Mouse (Mus musculus) intestine, postnatal 0 days (tissue): ENCODE measurements around the gene Dcaf10. TPM values are rescaled to one million over a fixed set of nuclear protein-coding genes. Genes with fewer than 3 reads are reported as not detected.
"Not testable (repeated sequence)": the region's sequence is repeated elsewhere in the genome, so short reads cannot be mapped to it uniquely, and the experiment has no call there.

Source experiments
- ATAC-seq: fragments of 200-750 bp; cut with Nextera tagmentation; 2 replicates; pipeline ENCODE4 v1.8.0; 2017; ENCODE audit warnings: mild to moderate bottlenecking, moderate TSS enrichment, moderate library complexity
- H3K27ac ChIP-seq: fragments of 300-500 bp; sonication (generic); 2 replicates; pipeline ENCODE4 v1.5.1; 2014; ENCODE audit warnings: mild to moderate bottlenecking, low read depth, low read length, moderate library complexity
- H3K27me3 ChIP-seq: fragments of 300-500 bp; sonication (generic); replicated peaks from 2 replicates; pipeline ENCODE4 v1.6.1; 2014; ENCODE audit warnings: low read length, mixed read lengths; ENCODE audit not compliant: control insufficient read depth, insufficient read depth
- H3K36me3 ChIP-seq: fragments of 300-500 bp; sonication (generic); 2 replicates; pipeline ENCODE4 v1.6.1; 2014; ENCODE audit warnings: mild to moderate bottlenecking, moderate library complexity; ENCODE audit not compliant: control insufficient read depth, insufficient read depth
- H3K4me1 ChIP-seq: fragments of 300-500 bp; sonication (generic); replicated peaks from 2 replicates; pipeline ENCODE4 v1.6.1; 2014; ENCODE audit warnings: antibody characterized with exemption, low read length, mixed read lengths; ENCODE audit not compliant: control insufficient read depth, insufficient read depth
- H3K4me2 ChIP-seq: fragments of 300-500 bp; sonication (generic); replicated peaks from 2 replicates; pipeline ENCODE4 v1.6.1; 2014; ENCODE audit warnings: low read depth, mild to moderate bottlenecking, moderate library complexity
- H3K4me3 ChIP-seq: fragments of 300-500 bp; sonication (generic); 2 replicates; pipeline ENCODE4 v1.5.1; 2014; ENCODE audit warnings: low read depth, low read length
- H3K9ac ChIP-seq: fragments of 300-500 bp; sonication (generic); 2 replicates; pipeline ENCODE4 v1.6.1; 2014; ENCODE audit warnings: mild to moderate bottlenecking, low read depth, low read length
- H3K9me3 ChIP-seq: fragments of 300-500 bp; sonication (generic); 2 replicates; pipeline ENCODE4 v1.6.1; 2016; ENCODE audit warnings: mixed run types; ENCODE audit not compliant: control insufficient read depth
- CTCF ChIP-seq: sonication (generic); IDR thresholded peaks from 2 replicates; pipeline ENCODE4 v1.5.1; 2016; ENCODE audit warnings: low read depth, mild to moderate bottlenecking, control low read depth, antibody characterized with exemption, moderate library complexity
- WGBS: fragments of 180-500 bp; shearing (Covaris S2); extraction: QIAGEN DNeasy Blood & Tissue Kit; methylation state at CpG from one replicate; pipeline ENCODE4 v1.1.7; 2014; 5-methylcytosine and 5-hydroxymethylcytosine counted together
- polyA plus RNA-seq: library from polyadenylated mRNA; unstranded; fragments of >200 nt; fragmentation: Nextera tagmentation; extraction: Ambion mirVana; gene quantifications from 2 replicates; pipeline ENCODE4 v1.2.1, GENCODE M21; 2015

Gene Dcaf10
- polyA plus RNA-seq, 1 experiment from 2014 or later: 9.8 TPM

- WGBS: 65% methylated on average over 11 of the region's 11 CpGs
- no peak for TF ChIP-seq CTCF
- H3K36me3 ChIP-seq: peaks cover 15% of the 10 kb centered on the region; the same call in 1 of the 2 replicates
- ATAC-seq: no peak
- no peak overlapping the region for H3K27ac ChIP-seq
- H3K4me1 ChIP-seq: no peaks in the 10 kb centered on the region
- H3K27me3 ChIP-seq: no peaks in the 10 kb centered on the region
- no peak overlapping the region for H3K9ac ChIP-seq
- no peak overlapping the region for H3K4me3 ChIP-seq
- H3K4me2 ChIP-seq: no peak overlapping the region
- no peaks in the 10 kb centered on the region for H3K9me3 ChIP-seq
These were observed 50.7 kb downstream of the Dcaf10 start for GRCm38 (mm10) chr4:45392572-45392971.

GRCm38 (mm10) chr4:45392994-45393393, 51.1 kb downstream of the Dcaf10 start:
- no peak overlapping the region for H3K27ac ChIP-seq
- no peaks in the 10 kb centered on the region for H3K27me3 ChIP-seq
- ATAC-seq: no peak
- H3K4me1 ChIP-seq: no peaks in the 10 kb centered on the region
- no peak overlapping the region for H3K9ac ChIP-seq
- H3K36me3 ChIP-seq: peaks cover 17% of the 10 kb centered on the region; the same call in 1 of the 2 replicates
- no peak overlapping the region for H3K4me3 ChIP-seq
- no peak for TF ChIP-seq CTCF
- H3K4me2 ChIP-seq: no peak overlapping the region
- 65% methylated on average over 8 of the region's 8 CpGs for WGBS
- no peaks in the 10 kb centered on the region for H3K9me3 ChIP-seq

- no peak overlapping the region for H3K27ac ChIP-seq
- ATAC-seq: no peak
- H3K27me3 ChIP-seq: no peaks in the 10 kb centered on the region
- 68% methylated on average over 5 of the region's 5 CpGs for WGBS
- no peak overlapping the region for H3K4me3 ChIP-seq
- H3K9ac ChIP-seq: no peak overlapping the region
- no peak overlapping the region for H3K4me2 ChIP-seq
- H3K9me3 ChIP-seq: no peaks in the 10 kb centered on the region
- H3K36me3 ChIP-seq: peaks cover 17% of the 10 kb centered on the region; the same call in 1 of the 2 replicates
- 0 out of 2 replicates have a peak, but pooled peaks have one; percentile 2 for TF ChIP-seq CTCF
- H3K4me1 ChIP-seq: no peaks in the 10 kb centered on the region
These were observed 51.8 kb downstream of the Dcaf10 start for GRCm38 (mm10) chr4:45393658-45394057.

GRCm38 (mm10) chr4:45396211-45396610, 54.3 kb downstream of the Dcaf10 start:
- peaks cover 39% of the 10 kb centered on the region for H3K36me3 ChIP-seq
- H3K27me3 ChIP-seq, H3K4me2 ChIP-seq, H3K9ac ChIP-seq, ATAC-seq, H3K9me3 ChIP-seq, H3K4me1 ChIP-seq, H3K4me3 ChIP-seq, H3K27ac ChIP-seq: not testable (repeated sequence)
- 75% methylated on average over 5 of the region's 6 CpGs for WGBS

GRCm38 (mm10) chr4:45398315-45398714, 56.4 kb downstream of the Dcaf10 start:
- peaks cover 46% of the 10 kb centered on the region for H3K36me3 ChIP-seq
- not testable (repeated sequence) for H3K4me2 ChIP-seq, H3K9me3 ChIP-seq, H3K4me3 ChIP-seq, H3K9ac ChIP-seq, H3K4me1 ChIP-seq, H3K27me3 ChIP-seq, ATAC-seq, H3K27ac ChIP-seq
- 78% methylated on average over 5 of the region's 5 CpGs for WGBS

GRCm38 (mm10) chr4:45399421-45400210, 57.7 kb downstream of the Dcaf10 start:
- no peak for ATAC-seq
- Histone ChIP-seq H3K36me3 (peaks cover 59% of the 10 kb centered on the region), H3K9ac (no peak overlapping the region), H3K9me3 (no peaks in the 10 kb centered on the region), H3K4me1 (no peaks in the 10 kb centered on the region), H3K27me3 (no peaks in the 10 kb centered on the region), H3K27ac (no peak overlapping the region), H3K4me3 (no peak overlapping the region), H3K4me2 (no peak overlapping the region)
- TF ChIP-seq CTCF: no peak
- WGBS: 94% methylated on average over 45 of the region's 45 CpGs
